Mouse (Mus musculus) WW6 (cell line): ENCODE results near the gene Cers1.

ENCODE experiments used
- DNase-seq: peaks from one replicate; pipeline ENCODE4 v3.0.0-alpha.2; 2013; ENCODE audit warnings: low read depth, low spot score

Cers1 gene

DNA sequence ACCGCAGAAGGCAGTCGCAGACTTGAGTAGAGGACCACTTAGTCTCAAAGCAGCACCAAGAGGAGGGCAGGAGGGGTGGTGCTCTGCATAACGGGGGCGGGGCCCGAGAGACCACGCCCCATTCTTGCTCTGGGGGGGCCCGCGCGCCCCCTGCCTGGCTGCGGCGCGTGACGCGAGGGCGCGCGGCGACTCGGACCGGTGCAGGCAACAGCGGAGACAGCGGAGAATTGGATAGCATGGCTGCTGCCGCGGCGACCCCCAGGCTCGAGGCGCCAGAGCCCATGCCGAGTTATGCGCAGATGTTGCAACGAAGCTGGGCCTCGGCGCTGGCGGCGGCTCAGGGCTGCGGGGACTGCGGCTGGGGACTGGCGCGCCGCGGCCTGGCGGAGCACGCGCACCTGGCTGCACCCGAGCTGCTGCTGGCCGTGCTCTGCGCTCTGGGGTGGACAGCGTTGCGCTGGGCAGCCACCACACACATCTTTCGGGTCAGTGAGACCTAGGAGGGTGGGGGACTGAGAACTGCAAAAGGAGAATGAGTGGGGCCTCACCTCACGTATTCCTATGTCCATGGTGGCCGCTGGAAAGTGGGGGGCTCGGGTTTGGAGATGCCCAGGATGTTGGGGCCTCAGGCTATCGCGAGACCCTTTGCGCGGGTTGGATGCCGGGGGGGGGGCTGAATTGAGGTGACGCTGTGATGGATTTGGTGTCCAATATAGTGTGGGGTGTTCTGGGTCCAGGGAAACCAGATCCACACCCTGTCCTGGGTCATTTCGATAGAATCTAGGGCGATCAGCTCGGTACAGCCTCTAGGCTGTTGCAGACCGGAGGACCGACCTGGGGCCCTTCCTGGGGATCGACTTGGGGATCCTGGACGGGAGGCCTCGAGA is at the start of gene Cers1:
Gene Cers1, plus strand, starts transcription at position 152 of the 887 bp plus-strand sequence.
- DNase-seq = no peak

DNA sequence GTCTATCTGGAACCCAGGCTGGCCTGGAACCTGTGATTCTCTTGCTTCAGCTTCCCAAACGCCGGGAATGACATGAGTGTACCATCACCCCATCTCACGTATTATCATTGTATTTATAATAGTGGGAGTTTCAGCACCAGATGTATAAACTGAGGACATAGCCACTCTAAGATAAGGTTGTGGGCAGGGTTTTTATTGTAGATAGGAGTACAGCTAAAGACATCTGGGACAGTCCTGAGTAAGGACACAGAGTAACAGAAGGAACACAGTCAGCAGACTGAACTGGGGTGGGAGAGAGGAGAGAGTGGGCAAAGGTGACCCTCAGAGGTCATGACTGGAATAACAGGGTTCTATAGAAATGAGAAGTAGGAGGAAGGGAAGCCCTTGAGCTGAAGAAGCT is 47.9 kb upstream of the Cers1 start:
- no peak for DNase-seq

DNA sequence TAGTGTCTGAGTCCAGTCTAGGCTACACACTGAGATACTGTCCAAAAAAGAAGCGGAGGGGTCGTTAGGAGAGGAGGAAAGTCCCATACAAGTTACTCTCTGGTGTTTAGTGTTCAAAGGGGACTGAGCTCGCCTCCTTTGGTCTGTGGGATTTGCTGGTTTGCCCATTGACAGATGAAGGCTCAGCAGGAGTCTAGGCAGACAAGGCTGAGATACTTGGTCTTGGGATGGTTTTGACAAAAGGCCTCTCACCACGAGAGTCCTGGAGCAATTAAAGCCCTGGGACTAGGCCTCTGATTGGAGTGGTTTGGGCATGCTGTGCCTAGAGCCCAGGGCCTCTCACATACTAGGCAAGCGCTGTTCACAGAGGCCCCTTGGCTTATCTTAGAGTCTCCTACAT is 47.3 kb upstream of the Cers1 start:
- DNase-seq = no peak

DNA sequence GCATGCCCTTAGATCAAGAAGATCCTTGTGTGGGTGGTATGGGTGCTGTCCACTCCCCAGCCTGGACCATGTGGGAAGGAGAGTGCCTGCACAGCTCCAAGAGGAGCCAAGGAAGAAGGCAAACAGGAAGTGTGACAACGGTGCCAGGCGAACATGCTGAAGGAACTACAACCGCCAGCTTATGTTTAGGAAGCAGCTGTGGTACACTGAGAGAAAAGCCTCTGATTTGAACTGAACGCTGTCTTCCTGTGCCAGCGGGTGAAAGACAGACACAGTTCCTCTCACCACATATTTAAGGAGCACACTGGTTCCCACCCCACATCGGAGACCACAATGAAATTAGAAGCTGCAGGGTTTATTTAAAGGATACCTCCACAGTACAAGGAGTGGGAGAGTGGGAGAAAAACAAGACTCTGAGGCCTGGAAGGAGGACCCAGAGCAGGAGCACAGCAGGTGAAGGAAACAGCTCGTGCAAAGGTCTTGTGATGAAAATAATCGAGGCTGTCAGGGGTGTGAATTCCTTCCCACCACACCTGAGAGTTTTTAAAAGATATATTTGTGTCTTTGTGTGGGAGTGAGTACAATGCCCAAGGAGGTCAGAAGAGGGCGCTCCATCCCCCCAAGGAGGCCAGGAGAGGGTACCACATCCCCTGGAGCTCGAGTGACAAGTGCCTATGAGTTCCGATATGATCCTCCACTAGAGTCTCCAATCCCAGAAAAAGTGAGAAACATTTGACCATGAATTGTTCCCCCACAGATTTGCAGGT is 46.6 kb upstream of the Cers1 start:
- DNase-seq = no peak

DNA sequence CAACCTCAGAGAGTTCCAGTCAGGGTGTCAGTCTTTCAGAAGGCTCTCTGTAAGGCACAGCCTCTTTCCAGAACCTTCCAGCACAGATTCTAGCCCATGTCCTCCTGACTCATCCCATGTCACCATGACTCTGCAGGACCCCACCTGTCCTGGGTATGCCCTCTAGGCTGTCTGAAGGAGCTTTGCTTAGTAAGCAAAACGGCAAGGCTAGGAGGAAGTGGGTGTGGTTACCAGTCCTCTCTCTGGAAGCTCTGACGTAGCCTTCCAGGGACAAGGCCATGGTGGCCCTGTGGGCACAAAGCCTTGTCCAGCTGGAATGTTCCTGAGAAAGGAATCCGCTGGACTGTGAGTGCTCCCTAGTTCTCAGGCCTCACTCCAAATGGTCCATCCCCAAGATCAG is 42.6 kb upstream of the Cers1 start:
- no peak for DNase-seq

DNA sequence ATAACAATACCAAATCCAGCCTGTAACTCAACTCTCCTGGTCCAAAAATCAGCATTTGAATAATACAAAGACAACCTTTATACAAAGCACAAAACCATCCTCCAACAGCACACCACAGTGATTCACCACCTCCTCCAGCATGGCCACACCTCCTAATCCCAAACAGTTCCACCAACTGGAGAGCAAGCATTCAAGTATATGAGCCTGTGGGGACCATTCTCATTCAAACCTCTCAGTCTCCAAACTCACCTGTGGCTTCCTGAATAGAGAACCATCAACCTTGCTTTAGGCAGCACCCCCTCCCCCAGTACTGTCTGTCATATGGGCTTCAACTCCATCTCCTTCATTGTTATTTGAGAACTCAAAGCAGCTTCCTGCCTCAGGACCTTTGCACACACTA is 41.2 kb upstream of the Cers1 start:
- DNase-seq = no peak

DNA sequence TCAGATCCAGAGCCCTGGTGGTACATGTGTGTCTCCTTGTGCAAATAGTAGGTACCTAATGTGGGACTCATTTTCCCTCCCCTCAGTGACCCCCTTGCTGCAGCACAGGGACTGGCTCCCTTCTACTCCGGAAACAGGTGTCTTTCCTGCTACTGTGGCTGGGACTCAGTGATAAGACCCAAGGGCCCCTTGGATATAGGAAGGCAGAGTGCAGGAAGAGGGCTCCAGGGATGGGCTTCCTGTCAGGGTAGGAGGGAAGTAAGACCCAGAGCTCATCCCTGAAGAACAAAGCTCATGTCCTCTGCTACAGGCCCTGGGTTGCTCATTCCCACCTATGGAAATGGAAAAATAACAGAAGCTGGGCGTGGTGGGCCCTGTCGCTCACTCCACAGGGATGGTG is 39.1 kb upstream of the Cers1 start:
- DNase-seq = no peak

DNA sequence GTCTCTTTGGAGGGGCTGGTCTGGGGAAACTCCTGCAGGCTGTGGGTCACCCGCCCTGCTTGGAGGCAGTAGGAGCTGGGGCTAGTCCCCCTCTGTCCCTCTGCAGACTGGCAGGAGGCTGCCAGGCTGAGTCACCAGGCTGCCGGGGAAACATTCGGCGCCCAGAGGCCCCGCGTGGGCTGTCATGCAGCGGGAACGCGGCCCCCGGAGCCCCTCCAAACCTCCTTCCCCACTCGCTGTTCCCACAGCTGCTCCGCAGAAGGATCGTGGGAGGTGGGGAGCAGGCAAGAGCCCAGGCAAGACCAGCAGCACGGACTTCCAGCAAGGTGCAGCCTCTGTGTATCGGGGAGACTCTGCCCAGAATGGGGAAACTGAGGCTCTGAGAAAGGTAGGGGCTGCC is 37.4 kb upstream of the Cers1 start:
- DNase-seq = no peak

DNA sequence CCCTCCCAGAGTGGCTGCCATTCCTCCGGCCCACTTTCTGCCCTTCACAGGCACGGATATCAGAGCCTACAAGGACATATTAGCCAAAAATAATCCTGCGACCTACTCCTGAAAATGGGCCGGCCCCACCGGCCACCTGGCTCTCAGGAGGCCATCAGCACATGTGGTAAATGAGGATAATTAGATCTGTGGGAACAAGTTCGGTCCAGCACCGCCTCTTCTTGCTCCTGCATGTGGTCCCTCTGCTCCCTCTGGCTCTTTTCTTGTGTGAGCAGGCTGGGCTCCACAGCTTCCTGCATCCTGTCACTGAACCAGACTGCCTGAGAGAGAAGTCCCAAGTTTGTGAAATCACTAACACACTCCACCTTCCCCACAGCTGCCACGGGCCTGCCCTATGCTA is 36.3 kb upstream of the Cers1 start:
- no peak for DNase-seq

DNA sequence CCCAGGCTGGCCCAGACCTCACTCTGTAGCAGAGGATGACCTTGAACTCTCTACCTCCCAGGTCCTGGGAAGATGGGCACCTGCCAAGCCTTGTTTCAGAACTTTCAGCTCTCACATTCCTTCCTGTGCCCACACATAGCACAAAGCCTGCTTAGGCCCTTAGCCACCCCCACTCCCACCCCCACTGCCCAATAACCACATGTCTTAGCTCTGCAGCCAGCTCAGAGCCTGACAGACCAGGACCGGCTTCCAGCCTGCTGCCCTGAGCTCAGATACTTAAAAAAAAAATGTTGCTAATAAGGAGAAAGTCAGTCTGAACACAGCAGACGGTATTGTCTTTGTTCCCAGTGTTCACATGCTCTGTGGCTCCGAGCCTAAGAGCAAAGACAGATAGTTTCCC is 34.6 kb upstream of the Cers1 start:
- DNase-seq = no peak

DNA sequence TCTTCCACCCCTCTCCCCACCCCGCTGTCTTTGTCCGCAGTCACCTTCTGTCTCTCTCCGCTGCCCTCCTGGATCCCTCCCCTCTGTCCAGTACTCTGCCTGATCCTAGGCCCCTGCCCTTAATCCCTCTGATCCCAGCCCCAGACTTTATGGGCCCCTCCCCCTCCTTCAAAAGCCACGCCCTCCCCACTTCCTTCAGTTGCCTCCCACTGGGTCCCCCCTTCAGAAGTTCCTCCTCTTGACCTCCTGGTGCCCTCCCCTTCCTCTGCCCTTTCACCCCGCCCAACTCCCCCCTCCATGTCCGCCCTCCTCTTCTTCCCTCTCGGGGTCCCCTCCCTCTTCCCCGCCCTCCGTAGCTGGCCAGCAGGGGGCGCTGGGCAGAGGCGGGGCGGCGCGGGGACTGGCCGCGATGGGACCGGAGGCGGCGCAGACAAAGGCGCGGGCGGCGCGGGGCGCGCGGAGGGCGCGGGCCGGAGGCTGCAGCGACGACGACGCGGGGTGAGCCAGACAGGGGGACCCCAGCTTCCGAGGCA is 32.9 kb upstream of the Cers1 start, which contains the start of gene Homer3:
Gene Homer3, plus strand, starts transcription at position 225 of the 533 bp plus-strand sequence.
- DNase-seq = peak; percentile 97

DNA sequence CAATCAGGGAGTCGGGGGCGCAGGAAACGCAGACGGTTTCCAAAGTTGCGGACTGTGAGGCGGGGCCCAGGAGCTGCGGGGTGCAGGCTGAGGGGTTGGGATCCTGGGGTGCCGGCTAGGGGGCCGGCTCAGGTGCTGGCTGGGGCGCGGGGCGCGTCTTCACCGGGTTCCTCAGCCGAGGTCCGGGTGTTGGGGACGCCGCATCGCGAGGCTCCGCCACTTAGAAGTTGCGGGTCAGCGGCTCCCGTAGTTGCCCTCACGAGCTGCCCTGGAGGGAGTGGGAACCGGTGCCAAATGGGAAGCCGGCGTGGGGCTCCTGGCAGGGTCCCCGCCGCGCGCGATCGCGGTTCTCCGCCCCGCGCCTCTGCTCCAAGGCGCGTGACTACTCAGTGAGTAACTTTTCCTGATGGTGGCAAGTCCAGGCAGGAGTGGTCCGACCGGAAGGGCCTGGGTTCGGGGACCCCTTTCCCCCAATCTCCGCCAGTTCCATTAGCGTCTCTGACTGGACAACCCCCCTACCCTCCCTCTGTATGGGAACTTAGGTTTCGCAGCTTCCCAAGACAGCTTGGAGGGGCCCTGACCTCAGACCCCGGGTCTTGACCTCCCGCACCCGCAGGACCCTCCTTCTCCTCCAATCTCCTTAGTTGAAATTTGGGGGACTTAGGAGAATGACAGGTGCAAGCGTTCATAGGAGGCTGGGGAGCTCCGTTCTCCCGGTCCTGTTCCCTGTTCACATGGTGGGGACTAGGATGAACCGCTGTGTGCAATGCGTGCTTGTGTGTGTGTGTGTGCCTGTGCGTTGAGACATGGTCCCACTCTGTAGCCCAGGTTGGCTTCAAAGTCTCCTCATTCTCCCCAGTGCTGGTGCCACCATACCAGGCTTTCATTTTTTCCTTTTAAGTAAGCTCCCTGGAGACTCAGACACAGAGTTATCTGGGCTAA is 32.2 kb upstream of the Cers1 start:
- no peak for DNase-seq

DNA sequence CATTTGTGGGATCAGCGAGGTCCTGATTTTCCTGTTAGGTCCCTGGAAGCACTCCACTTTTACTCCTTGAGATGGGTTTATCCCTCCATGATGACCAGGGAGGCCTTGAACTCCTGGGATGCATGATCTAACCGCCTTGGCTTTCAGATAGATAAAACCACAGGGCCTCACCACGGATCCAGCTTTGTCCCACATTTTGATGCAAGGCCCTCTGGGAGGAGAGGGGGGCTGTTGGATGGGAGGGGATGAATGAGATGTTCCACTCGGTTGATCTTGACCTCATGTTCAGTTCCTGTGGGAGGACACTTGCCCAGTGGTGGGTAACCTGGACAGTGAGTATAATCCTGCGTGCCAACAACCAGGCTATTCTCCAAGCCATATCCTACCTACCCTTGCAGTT is 31.2 kb upstream of the Cers1 start:
- DNase-seq = no peak

DNA sequence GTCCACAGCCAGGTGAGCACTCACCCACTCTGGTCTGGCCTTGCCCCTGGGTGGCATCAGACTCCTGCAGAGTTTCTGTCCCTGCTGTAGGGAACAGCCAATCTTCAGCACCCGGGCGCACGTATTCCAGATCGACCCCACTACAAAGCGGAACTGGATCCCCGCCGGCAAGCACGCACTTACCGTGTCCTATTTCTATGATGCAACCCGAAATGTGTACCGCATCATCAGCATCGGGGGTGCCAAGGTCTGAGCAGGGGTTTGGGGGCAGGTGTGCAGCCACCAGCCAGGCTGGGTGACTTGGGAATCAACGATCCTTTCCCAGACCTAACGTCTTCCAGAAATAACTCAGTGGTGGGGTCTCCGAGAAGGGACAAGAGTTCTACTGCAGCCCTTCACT is 30.3 kb upstream of the Cers1 start:
- no peak for DNase-seq

DNA sequence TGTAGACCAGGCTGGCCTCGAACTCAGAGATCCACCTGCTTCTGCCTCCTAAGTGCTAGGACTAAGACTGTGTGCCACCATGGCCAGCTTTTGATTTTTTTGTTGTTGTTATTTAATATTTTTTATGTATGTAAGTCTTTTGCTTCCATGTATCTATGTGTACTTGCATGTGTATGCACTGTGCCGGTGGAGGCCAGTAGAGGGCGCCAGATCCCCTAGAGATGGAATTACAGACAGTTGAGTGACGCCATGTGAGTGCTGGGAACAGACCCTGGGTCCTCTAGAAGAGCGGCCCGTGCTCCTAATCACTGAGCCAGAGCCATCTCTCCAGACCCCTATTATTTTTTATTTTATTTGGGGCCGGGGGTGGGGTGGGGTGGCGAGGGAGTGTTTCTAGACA is 28.8 kb upstream of the Cers1 start:
- DNase-seq = no peak

DNA sequence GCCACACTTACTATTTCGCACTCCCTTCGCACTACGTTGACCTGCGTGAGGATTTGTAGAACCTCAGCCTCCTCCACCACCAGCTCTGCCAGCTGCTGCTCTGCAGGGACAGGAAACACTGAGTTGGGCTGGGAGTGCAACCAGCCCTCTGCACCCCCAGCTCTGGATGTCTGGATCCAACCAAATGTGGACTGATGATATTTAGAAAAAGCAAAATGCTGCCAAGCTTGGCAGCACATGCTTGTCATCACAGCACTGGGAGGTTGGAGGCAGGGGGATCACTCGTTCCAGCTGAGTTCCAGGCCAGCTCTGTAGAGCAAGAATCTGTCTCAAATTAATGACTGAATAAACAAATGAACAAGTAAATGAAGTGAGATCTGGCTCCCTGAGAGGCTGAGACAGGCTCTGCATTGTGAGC is 21.6 kb upstream of the Cers1 start:
- DNase-seq = no peak

DNA sequence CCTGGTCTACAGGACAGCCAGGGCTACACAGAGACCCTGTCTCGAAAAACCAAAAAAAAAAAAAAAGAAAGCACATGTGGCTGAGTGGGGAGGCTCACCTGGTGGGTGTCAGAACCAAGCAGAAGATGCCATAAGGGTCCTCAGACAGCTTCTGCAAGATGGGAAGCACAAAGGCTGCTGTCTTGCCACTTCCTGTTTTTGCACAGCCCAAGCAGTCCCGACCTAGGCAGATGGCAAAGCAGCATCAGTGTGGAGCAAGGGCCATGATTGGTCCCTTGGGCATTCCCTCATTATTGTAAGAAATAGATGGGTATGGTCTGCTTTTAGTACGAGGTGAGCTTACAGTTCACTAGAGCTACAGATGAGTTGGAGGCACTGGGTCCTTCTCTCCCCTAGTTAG is 14.7 kb upstream of the Cers1 start:
- DNase-seq = no peak

DNA sequence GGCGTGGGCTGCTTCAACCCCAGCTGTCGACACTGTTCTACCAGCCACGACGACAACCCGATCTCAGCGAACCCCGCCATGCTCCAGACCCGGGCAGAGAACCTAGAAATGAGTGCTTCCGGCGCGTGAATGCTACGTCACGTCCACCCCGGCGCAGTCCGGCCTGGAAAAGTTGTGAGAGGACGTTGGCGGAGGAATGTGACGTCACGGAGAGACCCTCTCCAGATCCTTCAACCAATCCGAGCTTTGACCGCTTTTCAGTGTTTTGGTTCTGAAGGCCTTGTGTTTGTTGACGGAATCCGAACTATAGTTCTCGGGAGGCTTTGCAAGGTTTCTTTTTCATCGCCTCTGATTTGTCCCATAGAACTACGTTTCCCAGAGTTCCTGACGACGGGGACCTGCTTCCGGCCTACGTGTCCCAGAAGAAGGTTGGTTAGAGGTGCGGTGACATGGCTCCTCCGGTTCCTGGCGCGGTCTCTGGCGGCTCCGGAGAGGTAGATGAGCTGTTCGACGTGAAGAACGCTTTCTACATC is 13.2 kb upstream of the Cers1 start, which contains the start of the genes Ddx49 and Cope:
Gene Ddx49, minus strand, starts transcription at position 132 of the 533 bp plus-strand sequence.
Gene Cope, plus strand, starts transcription at position 161 of the 533 bp plus-strand sequence.
- peak; percentile 91 for DNase-seq

DNA sequence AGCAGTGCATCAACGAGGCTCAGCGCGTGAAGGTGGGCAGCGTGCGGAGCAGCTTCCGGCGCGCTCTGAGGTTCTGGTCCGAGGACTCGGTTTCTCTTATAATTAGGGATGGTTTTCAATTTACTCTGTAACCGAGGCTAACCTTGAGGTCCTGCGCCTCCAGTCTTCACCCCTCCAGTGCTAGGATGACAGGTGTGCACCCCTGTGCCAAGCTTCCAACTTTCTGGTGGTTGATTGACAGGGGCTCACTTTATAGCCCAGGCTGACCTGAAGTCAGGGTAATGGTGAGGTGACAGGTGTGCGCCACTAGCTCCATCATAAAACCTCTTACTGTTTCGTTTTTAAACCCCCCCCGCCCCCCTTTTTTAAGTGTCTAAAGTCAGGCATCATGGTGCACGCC is 12.7 kb upstream of the Cers1 start:
- no peak for DNase-seq

DNA sequence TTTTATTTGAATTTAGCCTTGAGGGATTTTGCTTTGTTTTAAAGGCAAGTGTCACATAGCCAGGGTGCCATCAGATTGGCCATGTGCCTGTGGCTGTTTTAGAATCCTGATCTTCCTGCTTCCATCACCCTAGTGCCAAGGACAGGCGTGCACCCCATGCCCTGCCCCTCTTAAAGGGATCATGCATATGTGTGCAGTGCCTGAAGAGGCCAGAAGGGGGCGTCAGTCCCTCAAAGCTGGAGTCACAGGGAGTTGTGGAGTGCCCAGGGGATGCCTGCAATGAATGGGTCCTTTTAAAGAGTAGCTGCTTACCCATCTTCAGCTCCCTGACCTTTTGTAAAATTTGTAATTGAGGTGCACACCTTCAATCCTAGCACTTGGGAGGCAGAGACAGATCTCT is 6.3 kb upstream of the Cers1 start:
- no peak for DNase-seq

DNA sequence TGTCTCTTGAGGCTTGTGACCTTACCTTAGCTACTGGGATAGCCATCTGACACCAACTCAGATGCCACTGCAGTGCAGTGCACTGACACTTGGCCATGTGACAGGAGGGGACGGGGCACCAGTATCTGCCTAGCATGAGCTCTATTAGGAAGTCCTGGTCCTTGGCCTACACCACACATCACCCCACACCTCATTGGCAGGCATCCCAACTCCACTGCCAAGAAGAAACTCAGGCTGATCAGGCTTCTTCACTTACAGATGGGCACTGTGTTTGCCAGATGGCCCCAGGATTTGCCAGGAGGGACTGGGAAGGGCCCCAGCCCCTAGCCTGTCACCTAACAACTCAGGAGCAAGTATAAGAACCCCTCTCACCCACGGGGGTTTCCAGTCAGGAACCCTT is 2.2 kb upstream of the Cers1 start:
- DNase-seq = no peak
